Mouse (Mus musculus) heart, postnatal 10 days (tissue): ENCODE measurements at regions not wholly inside any gene's neighbourhood (a gene's known extent, or its start where the extent isn't known, plus 50 kb on each side); places are given as distances from the start of the nearest gene placed in this dataset.
A peak's percentile ranks its signal among the peaks of the same experiment; 100 is the strongest.

Source experiments
- DNase-seq, 2 experiments: peaks; one replicate each; pipeline ENCODE4 v3.0.0; 2021
- intact Hi-C: fragments of 180-260 bp; cut with DNase I; formaldehyde crosslinking; loops from one replicate; pipeline ENCODE4 v1.15.1; 2025

- DNase-seq, result no peak
- intact Hi-C loops, result no loop called here
These were observed 97.2 kb upstream of the Pam start for GRCm38 (mm10) chr1:98192671-98193070.

- DNase-seq, result no peak
- intact Hi-C loops, result no loop called here
These were observed 96.6 kb upstream of the Pam start for GRCm38 (mm10) chr1:98192044-98192484.

DNA sequence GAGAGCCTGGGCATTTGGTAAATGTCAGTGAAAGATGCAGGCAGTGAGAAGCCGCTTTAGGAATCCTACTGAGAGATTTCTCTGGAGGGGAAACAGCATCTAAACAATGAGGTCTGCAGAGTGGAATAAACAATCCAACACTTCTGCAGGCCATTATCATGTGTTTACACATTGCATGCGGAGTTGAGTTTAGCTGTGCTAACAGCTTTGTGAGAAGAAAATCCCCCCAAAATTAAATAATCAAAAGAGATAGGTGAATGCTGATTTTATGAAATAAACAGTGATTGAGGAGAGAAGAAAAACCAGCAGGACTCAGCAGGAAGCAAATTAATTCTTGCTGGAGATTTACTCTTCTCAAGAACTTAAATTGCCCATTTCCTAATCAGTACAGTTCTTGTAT lies 95.9 kb upstream of the Pam start:
- no peak for DNase-seq
- intact Hi-C loops, result no loop called here

DNA sequence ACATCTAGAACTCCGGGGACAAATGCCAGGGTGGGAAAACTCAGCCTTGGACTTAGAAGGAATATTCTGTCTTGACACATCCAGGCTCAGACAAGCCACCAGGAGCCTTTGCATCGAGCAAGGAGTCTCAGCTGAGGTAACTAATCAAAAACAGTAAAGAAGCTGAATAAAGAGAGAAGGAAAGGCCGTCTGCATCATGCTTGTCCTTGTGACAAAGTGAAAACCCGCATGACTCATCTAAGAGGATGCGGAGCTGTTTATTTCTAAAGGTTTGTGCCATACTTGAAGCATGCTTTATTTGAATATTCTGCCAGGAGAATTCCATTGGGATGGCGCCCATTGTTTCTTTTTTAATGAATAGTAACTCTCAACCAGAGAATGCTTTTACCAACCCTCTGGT lies 95.3 kb upstream of the Pam start:
- intact Hi-C loops, result no loop called here
- DNase-seq, result no peak

GRCm38 (mm10) chr1:98189991-98190471 lies 94.6 kb upstream of the Pam start:
- DNase-seq, result peak in 1 of 2 experiments; percentile 19
- intact Hi-C loops, result loop anchor here (10.0 kb wide), 1 partner anchor 165 kb away; no protein-coding TSS in a partner anchor

- intact Hi-C loops, result loop anchor here (10.0 kb wide), 1 partner anchor 174 kb away; no protein-coding TSS in a partner anchor
- no peak for DNase-seq
These were observed 84.9 kb upstream of the Pam start for GRCm38 (mm10) chr1:98180372-98180771.

GRCm38 (mm10) chr1:98179030-98179429 lies 83.6 kb upstream of the Pam start:
- intact Hi-C loops, result loop anchor here (2.0 to 5.0 kb wide), 3 partner anchors 82 to 372 kb away; no protein-coding TSS in a partner anchor
- peak; percentile 50 to 73 for DNase-seq

- intact Hi-C loops, result loop anchor here (5.0 kb wide), 1 partner anchor 367 kb away; no protein-coding TSS in a partner anchor
- DNase-seq, result no peak
These were observed 79.3 kb upstream of the Pam start for GRCm38 (mm10) chr1:98174811-98175132.

GRCm38 (mm10) chr1:98173907-98174810 lies 78.7 kb upstream of the Pam start:
- DNase-seq, result no peak
- intact Hi-C loops, result no loop called here

GRCm38 (mm10) chr1:98173431-98173830 lies 78.0 kb upstream of the Pam start:
- no peak for DNase-seq
- intact Hi-C loops, result no loop called here

DNA sequence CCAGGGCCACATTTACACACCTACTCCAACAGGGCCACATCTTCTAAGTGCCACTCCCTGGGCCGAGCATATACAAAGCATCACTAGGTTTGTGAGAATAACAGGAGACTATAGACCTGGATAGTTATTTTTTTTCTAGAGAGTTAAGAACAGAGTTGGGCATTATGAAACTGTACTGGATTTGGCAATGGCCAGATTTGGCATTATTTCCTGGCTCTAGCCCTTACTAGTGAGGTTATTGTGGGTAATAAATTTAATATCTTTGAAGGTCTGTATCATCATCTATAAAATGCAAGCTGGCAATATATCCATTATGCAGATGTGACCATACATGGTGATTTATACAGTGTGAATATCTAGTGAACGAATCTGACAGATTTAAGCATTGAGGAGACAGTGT lies 75.8 kb upstream of the Pam start:
- intact Hi-C loops, result no loop called here
- no peak for DNase-seq

DNA sequence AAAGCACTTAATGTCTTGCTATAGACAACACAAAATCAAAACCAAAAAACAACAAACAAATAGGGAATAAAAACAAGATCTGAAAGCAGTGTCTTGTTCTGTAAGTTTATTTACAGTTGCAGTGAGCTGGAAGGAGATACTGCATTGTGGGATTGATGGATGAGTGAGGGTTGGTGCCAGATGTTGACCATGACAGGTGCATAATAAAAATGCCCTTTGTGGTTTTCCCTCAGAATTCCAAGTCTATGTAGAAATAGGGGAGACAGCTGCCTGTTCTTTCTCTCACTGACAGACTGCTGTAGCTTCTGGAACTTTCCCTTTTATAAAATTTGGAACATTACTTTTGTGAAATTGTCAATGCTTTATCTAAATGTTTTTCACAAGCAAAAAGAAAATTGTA lies 73.9 kb upstream of the Pam start:
- no peak for DNase-seq
- intact Hi-C loops, result no loop called here

GRCm38 (mm10) chr1:98167800-98168199 lies 72.4 kb upstream of the Pam start:
- intact Hi-C loops, result no loop called here
- no peak for DNase-seq

GRCm38 (mm10) chr1:98162639-98162927 lies 67.1 kb upstream of the Pam start:
- intact Hi-C loops, result no loop called here

DNA sequence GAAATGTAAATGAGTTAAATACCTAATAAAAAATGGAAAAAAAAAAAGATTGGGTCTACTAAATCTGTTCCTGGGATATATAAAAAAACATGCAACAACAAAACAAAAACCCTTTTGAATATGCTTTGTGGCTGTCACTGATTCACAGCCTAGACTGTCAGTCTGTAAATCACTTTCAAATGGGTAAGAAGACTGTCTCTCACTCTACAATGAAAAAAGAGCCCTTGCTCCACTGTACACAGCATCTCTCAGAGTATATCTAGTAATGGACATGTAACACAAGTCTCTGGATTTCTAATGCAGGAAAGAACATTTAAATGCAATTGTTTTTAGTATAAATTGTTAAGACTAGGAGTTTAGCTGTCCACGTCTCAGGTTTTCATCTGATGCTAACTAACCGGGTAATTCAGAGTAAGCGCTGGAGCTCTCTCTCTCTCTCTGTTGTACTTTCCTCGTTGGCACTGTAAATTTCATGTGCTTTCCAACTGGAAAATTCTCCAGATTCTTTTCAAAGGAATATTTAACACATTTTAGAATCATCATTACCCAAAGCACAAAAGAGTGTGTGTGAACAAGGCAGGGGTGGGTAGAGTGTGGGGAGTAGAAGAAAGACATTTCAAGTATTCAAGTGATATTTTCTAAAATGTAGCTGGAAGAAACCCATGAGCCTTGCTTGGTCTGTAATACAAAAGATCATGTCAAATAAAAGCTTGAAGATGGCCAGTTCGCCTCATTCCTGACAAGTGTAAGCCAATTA lies 66.6 kb upstream of the Pam start:
- intact Hi-C loops, result no loop called here
- DNase-seq, result no peak

More at GRCm38 (mm10) chr1:98162639-98162927, 67.1 kb upstream of the Pam start:
- no peak for DNase-seq

DNA sequence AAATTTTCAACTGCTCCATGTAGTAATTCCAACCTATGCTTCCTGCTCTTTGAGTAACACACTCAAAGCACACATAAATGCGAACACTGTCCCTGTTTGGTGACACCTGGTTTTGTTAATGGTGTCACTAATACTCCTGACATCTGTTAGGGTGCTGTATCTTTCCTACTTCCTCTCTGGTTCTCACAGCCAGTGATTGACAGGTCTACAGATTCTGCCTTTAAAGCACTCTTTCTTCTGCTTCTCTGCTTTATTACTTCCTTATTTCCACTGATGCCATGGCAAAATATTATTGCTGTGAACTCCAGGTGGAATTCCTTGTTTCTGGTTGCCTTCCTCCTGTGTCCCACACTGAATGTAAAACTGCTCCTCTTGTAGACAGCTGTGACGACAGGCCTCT lies 63.5 kb upstream of the Pam start:
- no peak for DNase-seq

DNA sequence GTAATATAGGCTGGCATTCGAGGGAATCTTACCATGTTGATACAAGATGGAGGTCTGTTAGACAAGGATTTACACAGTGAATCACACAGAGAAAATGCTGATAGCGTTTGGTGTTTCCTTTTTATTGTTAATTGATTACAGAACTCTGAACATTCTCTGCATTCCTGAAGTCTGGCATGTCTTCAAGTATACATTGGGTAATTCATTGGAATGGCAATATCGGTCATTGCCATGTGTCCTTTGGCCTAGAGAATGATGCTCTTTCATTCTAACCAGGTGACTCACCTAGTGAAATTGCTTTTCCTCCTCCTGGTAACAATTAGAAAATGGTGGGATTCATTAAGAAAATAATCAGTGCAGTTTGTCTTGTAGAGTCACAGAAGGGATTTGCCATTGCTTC lies 51.9 kb upstream of the Pam start:
- no peak for DNase-seq
- intact Hi-C loops, result no loop called here

More for the DNA sequence above, 63.5 kb upstream of the Pam start:
- intact Hi-C loops, result no loop called here
